Mouse (Mus musculus): ENCODE data around the gene 4930455H04Rik. TPM values are rescaled to one million over a fixed set of nuclear protein-coding genes. Genes with fewer than 3 reads are reported as not detected.

4930455H04Rik gene
- total RNA-seq, 2 experiments from 2014 or later: not detected

DNA sequence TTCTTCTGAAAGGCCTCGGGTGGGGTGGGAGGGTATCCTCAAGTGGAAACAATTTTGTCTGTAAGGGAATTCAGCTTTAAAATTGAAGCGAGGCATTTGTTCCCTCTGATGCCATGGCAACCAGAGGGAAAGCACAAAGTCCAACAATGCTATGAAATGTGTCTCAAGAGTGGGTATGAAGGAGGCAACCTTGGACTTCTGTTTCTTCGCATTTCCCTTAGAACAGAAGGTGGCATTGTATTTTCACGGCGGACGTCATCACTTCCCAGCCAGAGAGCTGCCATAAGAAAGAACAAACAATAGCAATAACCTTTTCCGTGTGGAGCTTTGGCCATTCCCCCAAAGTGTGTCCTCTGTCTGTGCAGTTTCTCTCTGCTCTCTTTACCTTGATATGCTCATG lies 53.8 kb downstream of the 4930455H04Rik start:
- no peak for DNase-seq
- intact Hi-C loops (cut with DNase I): loop anchor here (2.0 to 5.0 kb wide), 3 partner anchors 40 to 100 kb away; no protein-coding TSS in a partner anchor

DNA sequence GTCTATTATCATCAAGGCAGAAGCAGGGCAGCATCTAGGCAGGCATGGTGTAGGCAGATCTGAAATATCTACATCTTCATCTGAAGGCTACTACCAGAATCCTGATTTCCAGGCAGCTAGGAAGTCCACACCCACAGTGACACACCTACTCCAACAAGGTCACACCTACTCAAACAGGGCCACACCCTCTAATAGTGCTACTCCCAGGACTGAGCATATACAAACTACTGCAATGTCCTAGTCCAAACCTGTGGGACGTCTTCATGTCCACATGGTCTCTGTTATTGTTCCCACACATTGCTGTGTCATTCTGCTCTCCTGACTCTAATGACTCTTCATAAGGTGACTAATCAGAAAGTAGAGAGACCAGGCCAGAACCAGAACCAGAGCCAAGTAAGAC lies 56.0 kb downstream of the 4930455H04Rik start:
- DNase-seq: no peak
- intact Hi-C loops (cut with DNase I): loop anchor here (5.0 kb wide), 2 partner anchors 42 to 102 kb away; no protein-coding TSS in a partner anchor

DNA sequence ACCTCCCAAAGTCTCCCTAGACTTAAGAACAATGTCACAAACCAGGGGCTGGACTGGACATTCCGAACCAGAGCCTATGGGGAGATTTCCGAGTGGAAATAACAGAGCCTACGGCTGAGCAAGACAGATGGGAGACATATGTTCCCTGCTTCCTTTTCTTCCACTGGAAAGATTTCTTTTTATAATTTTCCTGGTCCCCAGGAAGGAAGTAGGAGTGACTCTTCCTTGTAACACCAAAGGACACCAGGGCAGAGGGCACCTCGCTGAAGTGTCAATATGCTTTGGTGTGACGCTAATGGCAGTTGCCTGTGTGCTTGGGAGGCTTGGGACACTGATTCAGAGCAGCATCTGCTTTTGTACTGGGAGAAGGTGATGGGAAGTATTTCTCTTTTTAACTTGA lies 56.5 kb downstream of the 4930455H04Rik start:
- intact Hi-C loops (cut with DNase I): loop anchor here (5.0 kb wide), 2 partner anchors 42 to 102 kb away; no protein-coding TSS in a partner anchor
- no peak for DNase-seq

DNA sequence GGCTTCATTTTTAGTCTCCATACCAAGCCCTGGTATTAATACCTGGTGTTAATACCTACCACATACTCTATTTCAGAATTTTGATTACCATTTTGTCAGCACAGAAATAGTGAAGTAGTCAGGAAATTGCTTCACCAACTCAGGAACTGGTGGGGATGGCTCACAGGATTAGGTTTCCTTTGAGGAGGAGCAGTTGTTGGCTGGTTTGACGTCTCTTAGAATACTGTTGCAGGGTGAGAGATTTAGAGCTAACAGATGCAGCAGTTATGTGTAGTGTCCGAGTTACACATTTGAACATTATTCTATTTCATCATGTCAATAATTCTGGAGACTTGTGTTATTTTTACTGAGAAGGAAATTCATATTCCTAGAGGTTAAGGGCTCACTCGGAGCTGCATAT lies 57.4 kb downstream of the 4930455H04Rik start:
- intact Hi-C loops (cut with DNase I): no loop called here
- no peak for DNase-seq

Other genes with a start within 250 kb of the 4930455H04Rik start
- 100 to 1,000 TPM; 189 to 212 TPM for gene Agl, start 160.1 kb upstream of the 4930455H04Rik start, total RNA-seq (2021)
- 1 to 10 TPM; 2.7 to 5.0 TPM for gene Frrs1, start 108.8 kb upstream of the 4930455H04Rik start, total RNA-seq (2021)
- gene Palmd, start 720 bp downstream of the 4930455H04Rik start, total RNA-seq (2021): 10 to 100 TPM; 47.0 to 64.1 TPM